Mouse (Mus musculus): ENCODE results near the gene Acsbg2. TPM values are rescaled to one million over a fixed set of nuclear protein-coding genes. Genes with fewer than 3 reads are reported as not detected.

Gene Acsbg2
- polyA plus RNA-seq, 1 experiment from 2014 or later = not detected

DNA sequence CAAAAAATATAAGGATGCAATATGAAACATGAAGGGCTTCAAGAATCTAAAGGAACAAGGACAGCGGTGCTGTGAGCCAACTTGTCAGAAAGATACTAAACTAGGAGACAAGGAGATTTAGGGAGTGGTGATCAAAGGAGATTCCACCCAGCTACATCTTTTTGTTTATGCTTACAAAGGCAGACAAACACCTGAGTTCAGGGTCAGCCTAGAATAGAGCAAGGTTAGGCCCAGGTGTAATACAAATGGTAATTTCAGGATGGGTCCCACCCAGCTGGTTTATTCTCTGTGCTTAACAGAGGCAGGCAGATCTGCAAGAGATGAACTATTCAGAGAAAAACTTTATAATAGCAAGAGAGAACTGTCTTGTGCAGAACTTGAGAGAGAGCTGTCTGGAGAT lies 40.9 kb downstream of the Acsbg2 start:
- 95% methylated on average over 1 of the region's 1 CpGs for WGBS
- no peak for ATAC-seq (ENCODE audit: low FRiP score)

GRCm38 (mm10) chr17:56832918-56833317 lies 41.3 kb downstream of the Acsbg2 start:
- Histone ChIP-seq H3K4me3 (ENCODE audit: low read depth, low read length) (no peak overlapping the region), H3K27ac (ENCODE audit: low read depth, low read length) (no peak overlapping the region), H3K36me3 (ENCODE audit: control insufficient read depth, insufficient read depth, low read length) (no peaks in the 10 kb centered on the region), H3K27me3 (ENCODE audit: control insufficient read depth, insufficient read depth, low read length) (peaks cover 2% of the 10 kb centered on the region; the same call in 1 of the 2 replicates), H3K9ac (ENCODE audit: low read length) (no peak overlapping the region), H3K9me3 (ENCODE audit: control insufficient read depth, low read length) (no peaks in the 10 kb centered on the region), H3K4me2 (no peak overlapping the region), H3K4me1 (ENCODE audit: control insufficient read depth, insufficient read depth, low read length) (peaks cover 13% of the 10 kb centered on the region)
- ATAC-seq (ENCODE audit: low FRiP score) = no peak
- WGBS = 90% methylated on average over 1 of the region's 1 CpGs
- DNase-seq (ENCODE audit: low spot score, missing footprints) = peak; percentile 60

More for the DNA sequence above, 40.9 kb downstream of the Acsbg2 start:
- H3K27me3 ChIP-seq (ENCODE audit: control insufficient read depth, insufficient read depth, low read length) = peaks cover 2% of the 10 kb centered on the region; the same call in 1 of the 2 replicates
- no peaks in the 10 kb centered on the region for H3K36me3 ChIP-seq (ENCODE audit: control insufficient read depth, insufficient read depth, low read length)
- H3K9me3 ChIP-seq (ENCODE audit: control insufficient read depth, low read length) = no peaks in the 10 kb centered on the region
- no peak overlapping the region for H3K9ac ChIP-seq (ENCODE audit: low read length)
- DNase-seq (ENCODE audit: low spot score, missing footprints) = peak; percentile 8
- peaks cover 13% of the 10 kb centered on the region for H3K4me1 ChIP-seq (ENCODE audit: control insufficient read depth, insufficient read depth, low read length)
- H3K4me2 ChIP-seq = no peak overlapping the region
- H3K4me3 ChIP-seq (ENCODE audit: low read depth, low read length) = no peak overlapping the region
- H3K27ac ChIP-seq (ENCODE audit: low read depth, low read length) = no peak overlapping the region

DNA sequence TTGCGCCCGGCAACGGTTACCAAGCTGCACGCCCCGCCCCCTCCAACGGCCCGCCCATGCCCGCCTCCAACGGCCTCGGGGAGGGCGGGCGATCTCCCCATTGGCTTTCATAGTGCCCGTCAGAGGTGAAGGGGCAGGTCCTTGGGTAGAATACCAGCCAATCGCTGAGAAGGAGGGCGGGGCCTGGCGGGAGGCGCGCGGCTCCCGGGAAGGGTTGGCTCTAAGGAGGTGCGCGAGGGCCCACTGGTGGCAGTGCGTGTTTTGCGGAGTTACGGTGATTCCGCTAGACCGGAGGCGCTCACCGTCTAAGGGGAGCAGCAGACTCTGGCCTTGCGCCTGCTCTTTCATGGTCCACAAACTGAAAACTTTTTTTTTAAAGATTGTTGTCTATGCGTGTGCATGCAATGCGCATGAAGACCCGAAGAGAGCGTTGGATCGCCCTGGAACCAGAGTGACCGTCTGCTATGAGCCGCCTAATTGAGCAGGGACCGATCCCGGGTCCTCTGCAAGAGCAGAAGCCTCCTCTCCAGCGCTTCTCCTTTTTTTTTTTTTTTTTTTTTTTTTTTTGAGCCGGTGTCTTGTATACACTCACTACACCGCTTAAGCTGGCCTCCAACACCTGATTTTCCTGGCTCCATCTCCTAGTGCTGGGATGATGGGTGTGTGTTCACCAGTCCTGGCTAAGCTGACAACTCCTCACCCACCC lies 43.0 kb downstream of the Acsbg2 start:
- Histone ChIP-seq H3K4me2 (peak overlapping the region; percentile 71), H3K9ac (ENCODE audit: low read length) (peak overlapping the region; percentile 73; the same call in 1 of the 2 replicates), H3K4me3 (ENCODE audit: low read depth, low read length) (peak overlapping the region; percentile 68), H3K27me3 (ENCODE audit: control insufficient read depth, insufficient read depth, low read length) (peaks cover 2% of the 10 kb centered on the region; the same call in 1 of the 2 replicates), H3K4me1 (ENCODE audit: control insufficient read depth, insufficient read depth, low read length) (peaks cover 13% of the 10 kb centered on the region), H3K36me3 (ENCODE audit: control insufficient read depth, insufficient read depth, low read length) (no peaks in the 10 kb centered on the region), H3K9me3 (ENCODE audit: control insufficient read depth, low read length) (no peaks in the 10 kb centered on the region), H3K27ac (ENCODE audit: low read depth, low read length) (no peak overlapping the region)
- under 1% methylated on average over 42 of the region's 42 CpGs for WGBS
- ATAC-seq (ENCODE audit: low FRiP score) = peak; percentile 99
- DNase-seq (ENCODE audit: low spot score, missing footprints) = peak; percentile 99

DNA sequence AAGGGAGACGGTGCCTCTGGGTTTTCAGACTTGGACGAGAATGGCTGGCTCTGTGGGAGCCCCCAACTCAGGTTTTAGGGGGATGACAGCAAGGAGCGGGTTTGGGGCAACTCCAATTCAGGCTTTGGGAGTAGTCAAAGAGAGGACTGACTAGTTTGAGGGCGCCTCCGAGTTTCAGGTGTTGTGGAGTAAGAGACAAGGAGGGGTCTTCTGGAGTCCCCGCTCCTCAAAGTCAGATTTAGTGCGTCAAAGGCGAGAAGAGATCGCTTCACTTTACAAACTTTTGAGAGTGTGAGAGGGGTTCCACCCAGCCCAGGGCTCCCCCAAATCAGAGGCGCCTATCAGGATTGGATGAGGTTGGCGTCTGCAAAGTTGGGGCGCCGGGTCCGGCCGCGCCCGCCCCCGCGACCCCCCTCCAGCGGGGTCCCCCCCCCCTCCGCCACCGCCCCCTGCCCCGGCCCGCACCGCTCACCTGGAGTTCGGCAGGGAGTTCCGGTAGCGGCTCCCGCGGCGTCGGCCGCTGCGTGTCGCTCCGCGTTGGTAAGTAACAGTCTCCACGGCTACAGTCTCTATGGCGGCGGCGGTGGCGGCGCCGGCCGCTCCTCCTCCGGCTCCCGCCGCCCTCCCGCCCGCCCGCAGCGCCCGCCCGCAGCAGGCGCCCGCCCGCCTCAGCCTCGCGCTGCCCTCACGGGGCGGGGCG lies 43.7 kb downstream of the Acsbg2 start, which contains the start of gene Rfx2:
Rfx2 (minus strand) TSS at position 603 of the 700 bp plus-strand sequence.
- DNase-seq (ENCODE audit: low spot score, missing footprints) (peak; percentile 94), ATAC-seq (ENCODE audit: low FRiP score) (no peak)
- 2% methylated on average over 54 of the region's 62 CpGs for WGBS
- Histone ChIP-seq H3K27ac (ENCODE audit: low read depth, low read length) (no peak within 1 kb of the TSS), H3K4me3 (ENCODE audit: low read depth, low read length) (peak within 1 kb of the TSS; percentile 68), H3K9me3 (ENCODE audit: control insufficient read depth, low read length) (no peaks in the 10 kb centered on the region), H3K9ac (ENCODE audit: low read length) (peak within 1 kb of the TSS; percentile 73), H3K36me3 (ENCODE audit: control insufficient read depth, insufficient read depth, low read length) (no peaks in the 10 kb centered on the region), H3K27me3 (ENCODE audit: control insufficient read depth, insufficient read depth, low read length) (peaks cover 2% of the 10 kb centered on the region; the same call in 1 of the 2 replicates), H3K4me1 (ENCODE audit: control insufficient read depth, insufficient read depth, low read length) (peaks cover 13% of the 10 kb centered on the region), H3K4me2 (peak within 1 kb of the TSS; percentile 71)

DNA sequence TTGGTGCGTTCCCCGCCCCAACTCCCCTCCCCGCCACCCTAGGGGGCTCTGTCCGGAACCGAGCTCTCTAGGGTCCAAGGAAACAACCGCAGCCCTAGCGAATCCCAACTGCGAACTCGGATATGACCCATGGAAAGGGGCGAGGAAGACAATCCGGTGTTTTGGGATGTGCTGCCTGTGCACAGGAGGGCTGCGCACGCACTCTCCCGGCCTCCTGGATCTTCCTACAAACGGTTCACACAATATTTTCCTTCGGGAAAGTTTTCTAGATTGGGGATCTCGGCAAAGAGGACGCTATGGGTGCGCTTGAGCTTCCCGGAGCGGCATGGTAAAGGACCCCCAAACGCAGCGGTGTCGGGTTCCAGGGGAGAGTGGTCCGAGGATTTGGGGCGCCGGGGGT lies 44.5 kb downstream of the Acsbg2 start:
- no peak overlapping the region for H3K27ac ChIP-seq (ENCODE audit: low read depth, low read length)
- under 1% methylated on average over 27 of the region's 27 CpGs for WGBS
- peak; percentile 95 for DNase-seq (ENCODE audit: low spot score, missing footprints)

GRCm38 (mm10) chr17:56829171-56829570 lies 45.1 kb downstream of the Acsbg2 start:
- ATAC-seq (ENCODE audit: low FRiP score) (no peak), DNase-seq (ENCODE audit: low spot score, missing footprints) (peak; percentile 81)
- Histone ChIP-seq H3K4me1 (ENCODE audit: control insufficient read depth, insufficient read depth, low read length) (peaks cover 13% of the 10 kb centered on the region), H3K9me3 (ENCODE audit: control insufficient read depth, low read length) (no peaks in the 10 kb centered on the region), H3K27me3 (ENCODE audit: control insufficient read depth, insufficient read depth, low read length) (peaks cover 2% of the 10 kb centered on the region; the same call in 1 of the 2 replicates), H3K27ac (ENCODE audit: low read depth, low read length) (no peak overlapping the region), H3K4me2 (peak overlapping the region; percentile 71), H3K36me3 (ENCODE audit: control insufficient read depth, insufficient read depth, low read length) (no peaks in the 10 kb centered on the region), H3K4me3 (ENCODE audit: low read depth, low read length) (peak overlapping the region; percentile 68), H3K9ac (ENCODE audit: low read length) (peak overlapping the region; percentile 14; the same call in 1 of the 2 replicates)
- 22% methylated on average over 11 of the region's 11 CpGs for WGBS

More for the DNA sequence above, 44.5 kb downstream of the Acsbg2 start:
- Histone ChIP-seq H3K9ac (ENCODE audit: low read length) (peak overlapping the region; percentile 73), H3K4me1 (ENCODE audit: control insufficient read depth, insufficient read depth, low read length) (peaks cover 13% of the 10 kb centered on the region), H3K4me3 (ENCODE audit: low read depth, low read length) (peak overlapping the region; percentile 68), H3K27me3 (ENCODE audit: control insufficient read depth, insufficient read depth, low read length) (peaks cover 2% of the 10 kb centered on the region; the same call in 1 of the 2 replicates), H3K36me3 (ENCODE audit: control insufficient read depth, insufficient read depth, low read length) (no peaks in the 10 kb centered on the region), H3K9me3 (ENCODE audit: control insufficient read depth, low read length) (no peaks in the 10 kb centered on the region), H3K4me2 (peak overlapping the region; percentile 71)
- ATAC-seq (ENCODE audit: low FRiP score) = no peak

GRCm38 (mm10) chr17:56826718-56827117 lies 47.5 kb downstream of the Acsbg2 start:
- Histone ChIP-seq H3K36me3 (ENCODE audit: control insufficient read depth, insufficient read depth, low read length) (no peaks in the 10 kb centered on the region), H3K9ac (ENCODE audit: low read length) (no peak overlapping the region), H3K4me3 (ENCODE audit: low read depth, low read length) (no peak overlapping the region), H3K9me3 (ENCODE audit: control insufficient read depth, low read length) (no peaks in the 10 kb centered on the region), H3K4me2 (no peak overlapping the region), H3K27ac (ENCODE audit: low read depth, low read length) (no peak overlapping the region), H3K4me1 (ENCODE audit: control insufficient read depth, insufficient read depth, low read length) (peaks cover 13% of the 10 kb centered on the region), H3K27me3 (ENCODE audit: control insufficient read depth, insufficient read depth, low read length) (peaks cover 2% of the 10 kb centered on the region; the same call in 1 of the 2 replicates)
- peak; percentile 21 for DNase-seq (ENCODE audit: low spot score, missing footprints)
- no peak for ATAC-seq (ENCODE audit: low FRiP score)
- 89% methylated on average over 2 of the region's 2 CpGs for WGBS

- Histone ChIP-seq H3K9ac (ENCODE audit: low read length) (no peak overlapping the region), H3K4me1 (ENCODE audit: control insufficient read depth, insufficient read depth, low read length) (peaks cover 6% of the 10 kb centered on the region; the same call in 1 of the 2 replicates), H3K9me3 (ENCODE audit: control insufficient read depth, low read length) (no peaks in the 10 kb centered on the region), H3K27me3 (ENCODE audit: control insufficient read depth, insufficient read depth, low read length) (no peaks in the 10 kb centered on the region), H3K4me2 (no peak overlapping the region), H3K27ac (ENCODE audit: low read depth, low read length) (no peak overlapping the region), H3K36me3 (ENCODE audit: control insufficient read depth, insufficient read depth, low read length) (no peaks in the 10 kb centered on the region; the same call in 1 of the 2 replicates), H3K4me3 (ENCODE audit: low read depth, low read length) (no peak overlapping the region)
- WGBS = 66% methylated on average over 2 of the region's 2 CpGs
- no peak for ATAC-seq (ENCODE audit: low FRiP score)
- peak; percentile 26 for DNase-seq (ENCODE audit: low spot score, missing footprints)
Observed at GRCm38 (mm10) chr17:56823352-56823751, 50.9 kb downstream of the Acsbg2 start.

GRCm38 (mm10) chr17:56822380-56822779 lies 51.9 kb downstream of the Acsbg2 start:
- no peaks in the 10 kb centered on the region for H3K27me3 ChIP-seq (ENCODE audit: control insufficient read depth, insufficient read depth, low read length)
- no peak overlapping the region for H3K4me3 ChIP-seq (ENCODE audit: low read depth, low read length)
- H3K4me2 ChIP-seq = no peak overlapping the region
- DNase-seq (ENCODE audit: low spot score, missing footprints) (peak; percentile 19), ATAC-seq (ENCODE audit: low FRiP score) (no peak)
- peaks cover 6% of the 10 kb centered on the region; the same call in 1 of the 2 replicates for H3K4me1 ChIP-seq (ENCODE audit: control insufficient read depth, insufficient read depth, low read length)
- no peaks in the 10 kb centered on the region; the same call in 1 of the 2 replicates for H3K36me3 ChIP-seq (ENCODE audit: control insufficient read depth, insufficient read depth, low read length)
- no peaks in the 10 kb centered on the region for H3K9me3 ChIP-seq (ENCODE audit: control insufficient read depth, low read length)
- H3K9ac ChIP-seq (ENCODE audit: low read length) = no peak overlapping the region
- no peak overlapping the region for H3K27ac ChIP-seq (ENCODE audit: low read depth, low read length)
- WGBS = 79% methylated on average over 2 of the region's 2 CpGs
